Mouse (Mus musculus): ENCODE results near the gene Sox10.

DNA sequence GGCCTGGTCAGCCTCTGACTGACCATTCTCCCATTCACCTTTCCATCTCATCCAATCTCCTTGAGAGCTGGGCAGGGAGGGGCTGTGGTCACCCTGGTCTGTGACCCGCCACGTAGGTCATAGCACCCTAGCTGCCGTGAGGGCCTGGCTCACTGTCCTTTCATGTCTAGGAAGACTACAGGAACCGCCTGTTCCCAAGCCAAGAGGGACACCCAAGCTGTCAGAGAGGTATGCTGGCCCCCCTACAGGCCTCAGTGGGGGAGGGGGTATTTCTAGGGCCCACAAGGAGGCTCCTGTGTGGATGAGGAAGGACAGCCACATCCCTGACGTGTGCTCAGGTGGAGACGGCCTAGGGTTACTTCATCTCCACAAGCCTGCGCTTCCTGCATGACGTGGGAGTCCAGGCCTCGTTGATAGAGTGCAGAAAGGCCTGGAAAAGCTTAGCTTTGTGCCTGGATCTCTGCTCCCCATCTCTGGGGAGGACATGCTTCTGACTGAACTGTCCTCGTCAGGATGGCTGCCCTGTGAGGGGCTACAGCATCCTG, 40.6 kb downstream of the Sox10 start:
- TF ChIP-seq CTCF (conservative IDR thresholded peaks at IDR 0.05; ENCODE audit: low read length), result no peak
- no peak for TF ChIP-seq NANOG (IDR thresholded peaks at IDR 0.05; ENCODE audit: borderline replicate concordance, low read length)

Data from E14TG2a.4 (cell line).